Mouse (Mus musculus) embryonic fibroblast, embryonic 13.5 days (primary cell): Measurements from ENCODE around the gene Arid5b. TPM values are rescaled to one million over a fixed set of nuclear protein-coding genes. Genes with fewer than 3 reads are reported as not detected.

ENCODE experiments used
- H3K27ac ChIP-seq: 2 replicates; pipeline ENCODE4 v1.5.1; 2012; ENCODE audit warnings: low read length, control low read depth, inconsistent platforms; ENCODE audit not compliant: insufficient read depth
- H3K4me1 ChIP-seq: 2 replicates; pipeline ENCODE4 v1.6.1; 2011; ENCODE audit warnings: low read length; ENCODE audit not compliant: control insufficient read depth, insufficient read depth
- H3K4me3 ChIP-seq: 2 replicates; pipeline ENCODE4 v1.5.1; 2011; ENCODE audit warnings: mild to moderate bottlenecking, control low read depth, low read length; ENCODE audit not compliant: insufficient read depth
- CTCF ChIP-seq: IDR thresholded peaks from 2 replicates; pipeline ENCODE4 v1.5.1; 2011; ENCODE audit warnings: mild to moderate bottlenecking, control low read depth, low read length, moderate library complexity, borderline replicate concordance; ENCODE audit not compliant: insufficient read depth
- POLR2A ChIP-seq: IDR thresholded peaks from 2 replicates; pipeline ENCODE4 v1.6.1; 2011; ENCODE audit warnings: low read depth, mild to moderate bottlenecking, control low read depth, low read length, moderate library complexity
- polyA plus RNA-seq: library from polyadenylated mRNA; stranded (reverse); fragments of >200 nt; gene quantifications from 2 replicates; pipeline ENCODE4 v1.2.4, GENCODE M21; 2011; ENCODE audit warnings: low read depth; ENCODE audit not compliant: missing spikeins, insufficient read length

Gene Arid5b
- polyA plus RNA-seq, 1 experiment: 80.2 TPM

DNA sequence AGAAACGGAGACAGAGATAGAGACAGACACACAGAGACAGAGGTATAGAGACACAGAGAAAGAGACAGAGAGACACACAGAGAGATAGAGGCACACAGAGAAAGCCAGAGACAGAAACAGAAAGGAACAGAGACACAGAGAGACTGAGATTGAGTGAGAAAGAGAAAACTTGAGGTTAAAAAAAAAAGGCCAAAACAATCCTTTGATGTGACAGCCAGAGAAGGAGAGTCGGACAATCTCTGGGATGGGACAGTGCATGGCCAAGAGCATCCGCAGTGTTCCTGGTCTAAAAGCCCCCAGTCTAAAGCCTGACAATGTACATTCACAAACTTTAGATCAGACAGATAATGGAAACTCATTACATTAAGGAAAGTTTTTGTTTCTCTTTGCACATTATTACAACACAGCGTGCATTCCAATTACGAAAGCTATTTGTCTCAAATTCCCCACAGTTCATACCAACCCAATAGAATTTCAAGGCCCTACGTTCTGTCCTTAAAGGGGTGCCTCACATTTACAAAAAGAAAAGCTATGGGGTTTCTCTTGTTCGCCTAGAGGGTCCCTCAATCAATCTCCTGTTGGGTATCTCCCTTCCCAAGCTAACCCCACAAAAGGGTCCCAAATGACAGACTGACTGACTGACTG is 39.0 kb downstream of the Arid5b start:
- H3K4me1 ChIP-seq: no peaks in the 10 kb centered on the region; the same call in 1 of the 2 replicates
- H3K27ac ChIP-seq: peak overlapping the region; percentile 62
- no peak overlapping the region for H3K4me3 ChIP-seq
- TF ChIP-seq POLR2A (no peak), CTCF (no peak)

GRCm38 (mm10) chr10:68238707-68239425 is 39.7 kb downstream of the Arid5b start:
- TF ChIP-seq CTCF: no peak
- no peak for TF ChIP-seq POLR2A
- no peak overlapping the region for H3K4me3 ChIP-seq
- H3K27ac ChIP-seq: peak overlapping the region; percentile 62
- no peaks in the 10 kb centered on the region; the same call in 1 of the 2 replicates for H3K4me1 ChIP-seq

- TF ChIP-seq POLR2A (no peak), CTCF (no peak)
- Histone ChIP-seq H3K27ac (no peak overlapping the region), H3K4me3 (no peak overlapping the region), H3K4me1 (no peaks in the 10 kb centered on the region; the same call in 1 of the 2 replicates)
Observed at GRCm38 (mm10) chr10:68238182-68238581, 40.4 kb downstream of the Arid5b start.

DNA sequence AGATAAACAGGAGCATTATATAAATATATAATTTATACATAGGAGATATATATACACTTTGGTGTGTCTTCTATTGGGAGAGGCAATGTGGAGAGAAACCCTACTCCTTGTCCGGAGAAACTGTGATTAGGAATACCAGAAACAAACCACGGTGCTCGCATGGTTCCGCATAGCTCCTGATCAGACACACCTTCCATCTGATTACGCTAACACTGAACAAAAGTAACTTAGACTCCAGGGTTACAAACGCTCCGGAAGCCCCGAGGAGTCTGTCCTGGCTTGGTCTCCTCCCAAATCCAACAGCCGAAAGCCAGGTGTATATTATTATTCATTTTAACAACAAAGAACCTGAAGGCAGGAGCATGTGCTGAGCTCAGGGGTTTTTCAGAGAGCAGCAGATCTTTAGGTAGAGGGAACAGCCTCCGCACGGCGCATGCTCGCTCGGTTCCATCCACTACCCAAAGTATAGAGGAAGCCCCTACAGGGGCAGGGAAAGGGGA is 41.5 kb downstream of the Arid5b start:
- Histone ChIP-seq H3K27ac (no peak overlapping the region), H3K4me1 (no peaks in the 10 kb centered on the region; the same call in 1 of the 2 replicates), H3K4me3 (no peak overlapping the region)
- TF ChIP-seq CTCF (no peak), POLR2A (no peak)

GRCm38 (mm10) chr10:68231385-68232182 is 47.0 kb downstream of the Arid5b start:
- no peaks in the 10 kb centered on the region for H3K4me1 ChIP-seq
- H3K4me3 ChIP-seq: no peak overlapping the region
- H3K27ac ChIP-seq: no peak overlapping the region
- TF ChIP-seq POLR2A: no peak
- TF ChIP-seq CTCF: no peak

DNA sequence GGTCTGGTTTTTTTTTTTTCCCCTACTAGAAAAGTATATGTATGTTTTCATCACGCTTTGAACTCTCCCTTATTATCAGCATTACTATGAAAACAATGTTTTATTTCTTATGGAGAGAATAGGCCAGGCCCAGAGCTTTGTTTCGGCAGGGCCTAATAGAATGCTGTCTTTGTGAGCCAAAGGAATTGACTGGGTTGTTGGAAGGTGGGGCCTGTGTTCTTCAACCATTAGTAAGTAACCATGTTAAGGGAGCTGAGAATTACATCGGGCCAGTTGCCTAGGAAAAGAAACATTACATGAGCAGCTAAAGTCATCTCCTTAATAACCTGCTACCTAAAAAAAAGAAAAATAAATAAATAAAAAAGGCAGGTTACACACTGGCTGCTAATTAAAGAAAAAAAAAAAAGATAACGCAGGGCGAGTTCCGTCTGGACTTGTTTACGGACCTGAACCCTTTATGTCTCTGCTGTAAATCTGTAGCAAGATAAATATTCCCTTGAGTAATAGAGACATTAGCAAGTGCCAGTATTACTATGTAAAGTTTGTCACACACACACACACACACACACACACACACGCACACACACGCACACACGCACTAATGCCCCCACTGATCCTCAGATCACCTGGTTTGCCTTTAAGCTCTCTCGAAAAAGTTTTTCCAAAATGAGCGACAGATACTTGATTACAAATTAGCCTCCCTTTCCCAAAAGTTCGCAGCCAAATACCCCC is 47.7 kb downstream of the Arid5b start:
- TF ChIP-seq CTCF: no peak
- TF ChIP-seq POLR2A: no peak
- Histone ChIP-seq H3K4me1 (no peaks in the 10 kb centered on the region), H3K4me3 (no peak overlapping the region), H3K27ac (no peak overlapping the region)

DNA sequence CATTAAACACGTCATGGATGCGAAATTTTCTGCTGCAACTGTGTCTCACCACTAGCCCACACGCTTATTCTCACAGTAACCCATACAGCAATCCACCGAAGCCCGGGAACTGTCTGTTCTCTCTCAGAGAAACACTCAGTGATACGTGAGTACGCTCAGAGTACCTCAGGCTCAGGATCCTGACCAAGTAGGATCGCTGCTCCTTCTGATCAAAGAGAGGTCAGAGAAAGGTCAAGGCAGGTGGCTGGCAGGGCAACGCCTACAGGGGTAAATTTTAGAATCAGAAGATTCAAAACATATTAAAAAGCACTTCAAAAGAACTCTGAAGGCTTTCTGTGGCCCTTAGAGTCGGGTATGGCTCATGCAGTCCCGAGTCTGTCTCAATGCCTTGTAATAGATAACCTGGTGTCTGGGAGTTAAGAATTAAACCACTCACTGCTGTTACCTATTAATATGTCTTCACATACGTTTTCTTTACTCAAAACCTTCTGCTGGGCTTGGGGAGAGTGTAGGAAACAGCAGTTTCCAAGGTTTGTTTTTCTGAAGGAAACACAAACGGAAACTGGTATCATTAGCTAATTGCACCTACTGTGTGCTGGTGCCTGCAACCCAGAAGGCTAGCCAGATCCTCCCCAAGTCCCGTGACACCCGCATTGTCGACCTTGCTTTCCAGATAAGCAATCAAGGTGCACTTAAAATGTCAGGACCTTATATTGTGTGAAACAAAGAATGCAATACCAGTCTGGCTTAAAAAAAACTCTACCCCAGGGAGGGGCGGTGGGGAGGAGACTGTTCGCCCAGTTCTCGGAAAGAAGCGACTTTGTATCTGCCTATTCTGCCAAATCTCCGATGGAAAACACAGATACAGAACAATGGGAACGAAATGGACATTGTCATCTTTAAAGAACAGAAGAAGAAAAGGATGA is 48.6 kb downstream of the Arid5b start:
- TF ChIP-seq CTCF: no peak
- TF ChIP-seq POLR2A: no peak
- Histone ChIP-seq H3K4me3 (no peak overlapping the region), H3K27ac (no peak overlapping the region), H3K4me1 (no peaks in the 10 kb centered on the region)

- Histone ChIP-seq H3K4me3 (no peak overlapping the region), H3K27ac (no peak overlapping the region), H3K4me1 (no peaks in the 10 kb centered on the region)
- TF ChIP-seq CTCF: no peak
- TF ChIP-seq POLR2A: no peak
Observed at GRCm38 (mm10) chr10:68222676-68223075, 55.9 kb downstream of the Arid5b start.
